Mouse (Mus musculus): Measurements from ENCODE around the gene Olfr311. TPM values are rescaled to one million over a fixed set of nuclear protein-coding genes. Genes with fewer than 3 reads are reported as not detected.

Olfr311 gene
- polyA plus RNA-seq, 1 experiment from 2014 or later = not detected

Other genes starting within 250 kb of the Olfr311 start
- gene Olfr324, start 244.1 kb upstream of the Olfr311 start, polyA plus RNA-seq (2015; fragmentation: Nextera tagmentation; extraction: Ambion mirVana) = not detected in 2 replicates
- gene 2210407C18Rik, start 223.2 kb upstream of the Olfr311 start, polyA plus RNA-seq (2015; fragmentation: Nextera tagmentation; extraction: Ambion mirVana) = not detected in 2 replicates
- gene Olfr323, start 208.8 kb upstream of the Olfr311 start, polyA plus RNA-seq (2015; fragmentation: Nextera tagmentation; extraction: Ambion mirVana) = not detected in 2 replicates
- 0.14 and 0.19 TPM in 2 replicates for gene Trim58, start 198.8 kb upstream of the Olfr311 start, polyA plus RNA-seq (2015; fragmentation: Nextera tagmentation; extraction: Ambion mirVana)
- not detected in 2 replicates for gene Olfr322, start 180.5 kb upstream of the Olfr311 start, polyA plus RNA-seq (2015; fragmentation: Nextera tagmentation; extraction: Ambion mirVana)
- not detected in 2 replicates for gene Olfr320, start 158.2 kb upstream of the Olfr311 start, polyA plus RNA-seq (2015; fragmentation: Nextera tagmentation; extraction: Ambion mirVana)
- not detected in 2 replicates for gene Olfr319, start 140.1 kb upstream of the Olfr311 start, polyA plus RNA-seq (2015; fragmentation: Nextera tagmentation; extraction: Ambion mirVana)
- gene Olfr318, start 115.2 kb upstream of the Olfr311 start, polyA plus RNA-seq (2015; fragmentation: Nextera tagmentation; extraction: Ambion mirVana) = not detected in 2 replicates
- gene Olfr317, start 100.0 kb upstream of the Olfr311 start, polyA plus RNA-seq (2015; fragmentation: Nextera tagmentation; extraction: Ambion mirVana) = 0.14 and 0.23 TPM in 2 replicates
- not detected in 2 replicates for gene Olfr316, start 86.5 kb upstream of the Olfr311 start, polyA plus RNA-seq (2015; fragmentation: Nextera tagmentation; extraction: Ambion mirVana)
- gene Olfr315, start 66.1 kb upstream of the Olfr311 start, polyA plus RNA-seq (2015; fragmentation: Nextera tagmentation; extraction: Ambion mirVana) = not detected in 2 replicates
- not detected in 2 replicates for gene Olfr314, start 56.3 kb upstream of the Olfr311 start, polyA plus RNA-seq (2015; fragmentation: Nextera tagmentation; extraction: Ambion mirVana)
- gene Fam183b, start 37.3 kb upstream of the Olfr311 start, polyA plus RNA-seq (2015; fragmentation: Nextera tagmentation; extraction: Ambion mirVana) = 9.2 and 10.8 TPM in 2 replicates
- gene Olfr313, start 24.3 kb upstream of the Olfr311 start, polyA plus RNA-seq (2015; fragmentation: Nextera tagmentation; extraction: Ambion mirVana) = not detected in 2 replicates
- not detected in 2 replicates for gene Olfr312, start 10.0 kb upstream of the Olfr311 start, polyA plus RNA-seq (2015; fragmentation: Nextera tagmentation; extraction: Ambion mirVana)
- 21.3 and 22.8 TPM in 2 replicates for gene Gm12258, start 7.9 kb downstream of the Olfr311 start, polyA plus RNA-seq (2015; fragmentation: Nextera tagmentation; extraction: Ambion mirVana)
- 11.5 and 12.9 TPM in 2 replicates for gene 2810021J22Rik, start 28.0 kb downstream of the Olfr311 start, polyA plus RNA-seq (2015; fragmentation: Nextera tagmentation; extraction: Ambion mirVana)
- 5.0 and 5.7 TPM in 2 replicates for gene Zfp39, start 65.0 kb downstream of the Olfr311 start, polyA plus RNA-seq (2015; fragmentation: Nextera tagmentation; extraction: Ambion mirVana)
- not detected in 2 replicates for gene Btnl10, start 78.7 kb downstream of the Olfr311 start, polyA plus RNA-seq (2015; fragmentation: Nextera tagmentation; extraction: Ambion mirVana)
- 522 and 540 TPM in 2 replicates for gene Rnf187, start 99.7 kb downstream of the Olfr311 start, polyA plus RNA-seq (2015; fragmentation: Nextera tagmentation; extraction: Ambion mirVana)
- gene Hist3h2ba, start 109.7 kb downstream of the Olfr311 start, polyA plus RNA-seq (2015; fragmentation: Nextera tagmentation; extraction: Ambion mirVana) = 285 and 298 TPM in 2 replicates
- gene Hist3h2a, start 115.4 kb downstream of the Olfr311 start, polyA plus RNA-seq (2015; fragmentation: Nextera tagmentation; extraction: Ambion mirVana) = 138 and 142 TPM in 2 replicates
- gene Trim17, start 115.4 kb downstream of the Olfr311 start, polyA plus RNA-seq (2015; fragmentation: Nextera tagmentation; extraction: Ambion mirVana) = 1.6 TPM in 2 replicates
- gene Trim11, start 138.8 kb downstream of the Olfr311 start, polyA plus RNA-seq (2015; fragmentation: Nextera tagmentation; extraction: Ambion mirVana) = 20.8 and 21.8 TPM in 2 replicates

Measured in hindbrain, embryonic 13.5 days (tissue).